Mouse (Mus musculus) midbrain, embryonic 12.5 days (tissue): ENCODE results near the gene Osbpl6. TPM values are rescaled to one million over a fixed set of nuclear protein-coding genes. Genes with fewer than 3 reads are reported as not detected.

Experiments used
- ATAC-seq: fragments of 200-750 bp; cut with Nextera tagmentation; 2 replicates; pipeline ENCODE4 v1.8.0; 2017; ENCODE audit warnings: low read depth, moderate TSS enrichment, moderate library complexity; ENCODE audit not compliant: low FRiP score
- H3K27ac ChIP-seq: fragments of 300-500 bp; sonication (generic); replicated peaks from 2 replicates; pipeline ENCODE4 v1.5.1; 2016; ENCODE audit warnings: mild to moderate bottlenecking
- H3K27me3 ChIP-seq: fragments of 300-500 bp; sonication (generic); 2 replicates; pipeline ENCODE4 v1.6.1; 2016; ENCODE audit warnings: mild to moderate bottlenecking
- H3K36me3 ChIP-seq: fragments of 300-500 bp; sonication (generic); 2 replicates; pipeline ENCODE4 v1.6.1; 2016
- H3K4me1 ChIP-seq: fragments of 300-500 bp; sonication (generic); 2 replicates; pipeline ENCODE4 v1.6.1; 2016
- H3K4me2 ChIP-seq: fragments of 300-500 bp; sonication (generic); replicated peaks from 2 replicates; pipeline ENCODE4 v1.6.1; 2016; ENCODE audit warnings: mild to moderate bottlenecking, moderate library complexity
- H3K4me3 ChIP-seq: fragments of 300-500 bp; sonication (generic); 2 replicates; pipeline ENCODE4 v1.5.1; 2016; ENCODE audit warnings: mild to moderate bottlenecking
- H3K9ac ChIP-seq: fragments of 300-500 bp; sonication (generic); replicated peaks from 2 replicates; pipeline ENCODE4 v1.6.1; 2016; ENCODE audit warnings: mild to moderate bottlenecking, moderate library complexity
- H3K9me3 ChIP-seq: fragments of 300-500 bp; sonication (generic); 2 replicates; pipeline ENCODE4 v1.6.1; 2016; ENCODE audit warnings: mild to moderate bottlenecking
- WGBS: fragments of 180-500 bp; shearing (Covaris S2); methylation state at CpG from one replicate; pipeline ENCODE4 v1.1.7; 2016; 5-methylcytosine and 5-hydroxymethylcytosine counted together
- polyA plus RNA-seq: library from polyadenylated mRNA; unstranded; fragments of >200 nt; fragmentation: Nextera tagmentation; extraction: Ambion mirVana; gene quantifications from 2 replicates; pipeline ENCODE4 v1.2.1, GENCODE M21; 2016

The Osbpl6 gene
- polyA plus RNA-seq, 1 experiment from 2014 or later, result 16.0 TPM

DNA sequence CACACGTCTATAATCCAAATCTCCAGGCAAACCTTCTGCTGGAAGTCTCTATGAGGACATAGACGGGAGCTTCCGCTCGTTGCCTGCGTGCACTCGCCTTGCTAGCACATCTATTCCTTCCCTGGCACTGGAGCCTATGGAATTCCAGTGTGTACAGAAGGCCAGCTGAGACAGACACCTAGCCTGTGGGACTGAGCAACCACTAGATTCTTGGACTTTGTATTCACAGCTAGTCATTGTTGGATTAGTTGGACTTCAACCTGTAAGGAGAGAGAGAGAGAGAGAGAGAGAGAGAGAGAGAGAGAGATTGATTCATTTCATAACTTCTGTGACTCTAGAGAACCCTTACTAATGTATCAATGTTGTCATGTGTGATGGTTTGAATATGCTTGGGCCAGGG, 105.8 kb downstream of the Osbpl6 start:
- Histone ChIP-seq H3K27me3 (no peaks in the 10 kb centered on the region), H3K4me1 (no peaks in the 10 kb centered on the region), H3K9me3 (no peaks in the 10 kb centered on the region), H3K4me2 (no peak overlapping the region), H3K27ac (no peak overlapping the region), H3K4me3 (no peak overlapping the region), H3K36me3 (no peaks in the 10 kb centered on the region), H3K9ac (no peak overlapping the region)
- no peak for ATAC-seq
- 94% methylated on average over 6 of the region's 6 CpGs for WGBS

DNA sequence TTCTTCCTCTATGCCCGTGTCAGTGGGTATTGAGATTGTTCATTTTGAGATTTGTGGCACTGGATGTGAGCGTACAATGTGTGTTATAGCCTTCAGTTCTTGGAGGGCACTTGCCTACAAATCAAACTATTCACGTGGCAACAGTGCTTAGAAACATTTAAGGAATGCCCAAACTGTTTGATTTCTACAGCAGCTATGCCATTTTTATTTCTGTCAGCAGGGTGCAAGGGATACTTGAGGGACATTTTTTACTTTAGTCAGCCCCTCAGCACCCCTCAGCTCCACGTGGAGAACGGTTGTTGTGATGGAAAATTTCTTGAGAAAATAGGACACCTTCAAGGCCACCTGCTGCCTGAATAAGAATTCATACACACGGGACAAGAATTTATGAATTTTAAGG, 106.6 kb downstream of the Osbpl6 start:
- Histone ChIP-seq H3K4me3 (no peak overlapping the region), H3K27me3 (no peaks in the 10 kb centered on the region), H3K36me3 (no peaks in the 10 kb centered on the region), H3K9ac (no peak overlapping the region), H3K9me3 (no peaks in the 10 kb centered on the region), H3K4me1 (no peaks in the 10 kb centered on the region), H3K27ac (no peak overlapping the region), H3K4me2 (no peak overlapping the region)
- WGBS, result 80% methylated on average over 6 of the region's 6 CpGs
- ATAC-seq, result no peak

DNA sequence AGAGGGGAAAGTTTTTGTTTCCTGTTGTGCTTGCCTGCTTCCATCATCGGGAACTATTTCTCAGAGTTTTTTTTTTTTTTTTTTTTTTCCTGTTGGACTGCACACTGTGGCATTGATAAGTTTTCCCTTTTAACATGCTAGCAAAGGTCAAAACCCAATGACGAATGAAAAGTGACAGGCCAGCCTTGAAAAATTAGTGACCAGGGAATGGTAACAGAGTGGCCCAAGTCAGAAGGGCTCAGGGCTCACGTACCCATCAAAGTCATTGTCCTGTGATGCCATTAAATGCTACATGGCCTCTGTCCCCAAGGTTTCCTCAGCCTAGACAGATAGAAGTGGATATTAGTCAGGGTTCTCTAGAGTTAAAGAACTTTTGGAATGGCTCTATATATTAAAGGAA, 107.0 kb downstream of the Osbpl6 start:
- Histone ChIP-seq H3K4me2 (no peak overlapping the region), H3K4me1 (no peaks in the 10 kb centered on the region), H3K27me3 (no peaks in the 10 kb centered on the region), H3K36me3 (no peaks in the 10 kb centered on the region), H3K9ac (no peak overlapping the region), H3K27ac (no peak overlapping the region), H3K9me3 (no peaks in the 10 kb centered on the region), H3K4me3 (no peak overlapping the region)
- WGBS, result 74% methylated on average over 3 of the region's 3 CpGs
- no peak for ATAC-seq

DNA sequence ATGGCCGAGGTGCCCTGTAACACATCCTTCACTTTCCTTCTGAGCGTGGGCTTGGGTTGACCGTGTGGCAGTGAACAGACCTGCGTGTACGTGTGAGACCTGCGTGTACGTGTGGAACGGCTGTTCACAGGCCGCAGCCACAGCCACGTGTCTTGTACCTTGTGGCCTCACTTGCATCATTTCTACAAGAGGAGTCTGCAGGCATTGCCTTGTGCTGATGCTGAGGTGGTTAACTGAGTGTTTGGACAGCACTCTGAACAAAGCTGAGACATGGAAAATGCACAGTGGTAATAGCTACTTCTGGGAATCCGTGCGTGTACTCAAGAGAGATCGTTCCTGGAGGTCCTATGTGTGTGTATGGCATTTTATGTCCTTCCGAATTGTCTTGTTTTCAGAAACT, 111.2 kb downstream of the Osbpl6 start:
- 93% methylated on average over 14 of the region's 14 CpGs for WGBS
- Histone ChIP-seq H3K27me3 (no peaks in the 10 kb centered on the region), H3K9ac (no peak overlapping the region), H3K4me1 (no peaks in the 10 kb centered on the region), H3K9me3 (no peaks in the 10 kb centered on the region), H3K36me3 (no peaks in the 10 kb centered on the region), H3K4me2 (no peak overlapping the region), H3K27ac (no peak overlapping the region), H3K4me3 (no peak overlapping the region)
- no peak for ATAC-seq

DNA sequence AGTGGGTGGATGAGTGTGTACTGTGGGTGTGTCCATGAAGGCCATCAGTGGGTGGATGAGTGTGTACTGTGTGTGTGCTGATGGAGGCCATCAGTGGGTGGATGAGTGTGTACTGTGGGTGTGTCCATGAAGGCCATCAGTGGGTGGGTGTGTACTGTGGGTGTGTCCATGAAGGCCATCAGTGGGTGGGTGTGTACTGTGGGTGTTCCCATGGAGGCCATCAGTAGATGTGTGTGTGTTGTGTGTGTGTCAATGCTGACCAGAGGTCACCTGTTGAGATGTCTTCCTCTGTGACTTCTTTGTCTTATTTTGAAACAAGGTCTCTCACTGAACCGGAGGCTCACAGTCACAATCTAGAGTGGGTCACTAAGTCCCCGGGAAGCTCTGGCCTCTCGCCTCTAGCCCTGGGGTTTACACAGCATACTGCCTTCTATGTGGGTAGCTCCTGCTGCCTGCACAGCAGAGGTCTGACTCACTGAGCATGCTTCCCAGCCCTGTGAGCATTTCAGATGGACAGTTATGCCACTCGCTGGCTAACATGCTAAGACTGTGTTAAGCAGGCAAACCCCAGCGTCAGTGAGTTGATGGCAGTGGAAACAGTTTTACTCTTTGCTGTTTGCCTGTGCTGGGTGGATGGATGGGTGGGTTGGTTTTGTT, 112.2 kb downstream of the Osbpl6 start:
- ATAC-seq, result no peak
- Histone ChIP-seq H3K4me3 (no peak overlapping the region), H3K9ac (no peak overlapping the region), H3K27ac (no peak overlapping the region), H3K36me3 (no peaks in the 10 kb centered on the region), H3K4me2 (no peak overlapping the region), H3K27me3 (no peaks in the 10 kb centered on the region), H3K9me3 (no peaks in the 10 kb centered on the region), H3K4me1 (no peaks in the 10 kb centered on the region)
- WGBS, result 85% methylated on average over 5 of the region's 5 CpGs

DNA sequence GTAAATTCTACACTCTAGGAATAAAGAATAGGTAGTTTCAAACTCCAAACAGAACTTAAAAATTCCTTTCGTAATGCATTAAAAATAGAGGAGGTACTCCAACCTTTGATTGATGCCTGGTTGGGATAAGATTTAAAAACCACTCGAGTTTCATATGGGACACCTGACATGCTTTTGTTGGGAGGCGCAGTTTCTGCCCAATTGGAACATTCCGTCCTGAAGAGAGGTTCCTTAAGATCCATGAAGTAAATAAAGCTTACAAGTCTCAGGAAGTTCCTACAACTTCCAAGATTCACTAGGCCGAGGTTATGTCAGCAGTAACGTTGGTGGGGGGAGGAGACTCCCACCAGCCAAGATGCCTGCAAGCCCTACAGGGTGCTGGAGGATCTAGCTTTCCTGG, 115.3 kb downstream of the Osbpl6 start:
- Histone ChIP-seq H3K4me3 (no peak overlapping the region), H3K27me3 (no peaks in the 10 kb centered on the region), H3K9ac (no peak overlapping the region), H3K9me3 (no peaks in the 10 kb centered on the region), H3K27ac (no peak overlapping the region), H3K4me1 (no peaks in the 10 kb centered on the region; the same call in 1 of the 2 replicates), H3K4me2 (no peak overlapping the region), H3K36me3 (no peaks in the 10 kb centered on the region)
- no peak for ATAC-seq
- 91% methylated on average over 6 of the region's 6 CpGs for WGBS

DNA sequence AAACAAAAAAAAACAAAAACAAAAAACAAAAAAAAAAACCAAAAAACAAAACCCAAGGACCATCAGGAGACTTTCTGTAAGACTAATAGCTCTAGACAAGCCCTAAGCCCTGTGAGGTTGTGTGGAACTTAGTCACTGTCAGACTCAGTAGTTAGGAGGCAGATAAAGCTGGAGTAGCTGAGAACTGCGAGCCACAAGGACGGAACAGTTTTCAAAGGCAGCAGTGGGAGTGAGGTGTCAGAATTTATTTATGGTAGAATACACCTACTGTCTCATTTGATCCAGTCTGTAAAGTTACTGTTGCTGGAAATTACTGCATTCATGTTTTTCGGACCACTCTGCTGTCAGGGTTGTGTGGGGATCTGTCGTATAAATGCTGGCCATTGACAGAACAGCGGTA, 118.1 kb downstream of the Osbpl6 start:
- Histone ChIP-seq H3K4me3 (no peak overlapping the region), H3K9me3 (no peaks in the 10 kb centered on the region), H3K9ac (no peak overlapping the region), H3K27ac (no peak overlapping the region), H3K4me2 (no peak overlapping the region), H3K36me3 (no peaks in the 10 kb centered on the region), H3K27me3 (no peaks in the 10 kb centered on the region), H3K4me1 (no peaks in the 10 kb centered on the region; the same call in 1 of the 2 replicates)
- 72% methylated on average over 5 of the region's 5 CpGs for WGBS
- no peak for ATAC-seq

DNA sequence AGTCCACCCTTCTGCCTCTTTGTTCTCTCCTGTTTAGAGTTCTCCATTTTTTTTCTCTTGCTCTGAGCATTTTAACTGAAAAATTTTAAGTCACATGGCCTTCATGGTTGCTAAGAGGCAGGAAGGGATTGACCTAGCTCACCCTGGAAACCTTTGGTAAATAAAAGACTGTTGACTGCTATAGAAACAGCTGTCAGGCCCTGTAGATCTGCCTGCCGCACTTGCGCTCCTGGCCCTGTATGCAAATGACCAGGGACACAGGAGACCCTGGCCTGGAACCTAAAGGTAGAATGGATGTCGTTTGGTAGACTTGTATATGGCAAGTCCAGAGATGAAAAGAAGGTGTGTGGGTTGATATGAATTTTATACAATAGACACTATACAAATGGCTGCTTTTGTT, 119.3 kb downstream of the Osbpl6 start:
- 21% methylated on average over 3 of the region's 3 CpGs for WGBS
- Histone ChIP-seq H3K9me3 (no peaks in the 10 kb centered on the region), H3K4me2 (no peak overlapping the region), H3K36me3 (no peaks in the 10 kb centered on the region), H3K27me3 (no peaks in the 10 kb centered on the region), H3K27ac (no peak overlapping the region), H3K4me1 (no peaks in the 10 kb centered on the region; the same call in 1 of the 2 replicates), H3K4me3 (no peak overlapping the region), H3K9ac (no peak overlapping the region)
- peak; percentile 62; the same call in 1 of the 2 replicates for ATAC-seq

DNA sequence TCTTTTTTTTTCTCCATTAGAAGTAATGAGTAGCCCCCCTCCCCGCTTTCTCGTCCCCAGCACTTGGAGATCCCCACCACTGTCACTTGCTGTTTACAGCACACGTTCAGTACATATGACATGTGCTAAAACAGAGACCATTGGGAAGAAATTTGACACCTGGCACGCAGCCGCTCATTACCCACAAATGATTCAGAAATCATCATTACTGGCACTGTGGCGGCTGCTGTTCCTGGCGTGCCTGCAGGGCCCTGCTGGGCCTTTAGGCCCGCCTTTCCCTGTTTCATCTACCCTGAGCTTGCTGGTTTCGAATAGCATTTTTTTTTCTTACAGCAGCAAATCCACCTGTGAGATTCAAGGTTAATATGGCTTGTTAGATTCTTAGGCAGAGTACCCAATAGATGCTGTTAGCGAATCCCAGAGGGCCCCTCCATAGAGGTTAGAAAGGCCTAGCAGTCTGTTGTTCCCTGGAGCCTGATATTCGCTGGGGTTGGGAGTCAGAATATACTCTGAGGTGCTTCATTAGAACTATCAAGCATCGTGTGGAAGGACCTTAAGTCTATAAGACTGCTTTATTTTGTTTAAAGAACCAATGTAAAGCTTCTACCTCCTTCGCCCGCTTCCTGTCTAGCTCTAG, 126.3 kb downstream of the Osbpl6 start:
- H3K4me1 ChIP-seq, result peaks cover 22% of the 10 kb centered on the region
- WGBS, result 75% methylated on average over 14 of the region's 14 CpGs
- 0 out of 2 replicates have a peak, but pooled peaks have one; percentile 29 for ATAC-seq
- peak overlapping the region; percentile 35; the same call in 1 of the 2 replicates for H3K27ac ChIP-seq
- H3K27me3 ChIP-seq, result no peaks in the 10 kb centered on the region
- H3K36me3 ChIP-seq, result no peaks in the 10 kb centered on the region
- no peak overlapping the region for H3K4me3 ChIP-seq
- no peaks in the 10 kb centered on the region for H3K9me3 ChIP-seq
- H3K4me2 ChIP-seq, result no peak overlapping the region
- H3K9ac ChIP-seq, result peak overlapping the region; percentile 11; the same call in 1 of the 2 replicates

DNA sequence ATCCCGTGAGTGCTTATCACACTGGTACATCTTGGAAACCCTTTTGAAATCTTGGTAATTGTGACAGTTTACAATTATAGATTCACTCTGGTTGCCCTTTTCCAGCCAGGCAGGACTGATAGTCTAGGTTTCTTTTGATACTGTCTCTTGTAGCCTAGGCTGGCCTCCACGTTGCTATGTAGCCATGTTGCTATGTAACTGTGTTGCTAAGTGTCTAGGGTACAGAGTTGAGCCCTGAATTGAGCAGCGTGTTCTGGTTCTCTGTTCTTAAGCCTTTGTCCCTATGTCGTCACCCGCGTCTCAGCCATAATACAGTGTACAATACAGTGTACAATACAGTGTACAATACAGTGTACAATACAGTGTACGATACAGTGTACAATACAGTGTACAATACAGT, 128.6 kb downstream of the Osbpl6 start:
- Histone ChIP-seq H3K27me3 (no peaks in the 10 kb centered on the region), H3K4me2 (no peak overlapping the region), H3K36me3 (no peaks in the 10 kb centered on the region), H3K27ac (no peak overlapping the region), H3K9ac (no peak overlapping the region), H3K4me1 (peaks cover 26% of the 10 kb centered on the region), H3K9me3 (no peaks in the 10 kb centered on the region), H3K4me3 (no peak overlapping the region)
- WGBS, result 54% methylated on average over 7 of the region's 7 CpGs
- ATAC-seq, result peak; percentile 72

DNA sequence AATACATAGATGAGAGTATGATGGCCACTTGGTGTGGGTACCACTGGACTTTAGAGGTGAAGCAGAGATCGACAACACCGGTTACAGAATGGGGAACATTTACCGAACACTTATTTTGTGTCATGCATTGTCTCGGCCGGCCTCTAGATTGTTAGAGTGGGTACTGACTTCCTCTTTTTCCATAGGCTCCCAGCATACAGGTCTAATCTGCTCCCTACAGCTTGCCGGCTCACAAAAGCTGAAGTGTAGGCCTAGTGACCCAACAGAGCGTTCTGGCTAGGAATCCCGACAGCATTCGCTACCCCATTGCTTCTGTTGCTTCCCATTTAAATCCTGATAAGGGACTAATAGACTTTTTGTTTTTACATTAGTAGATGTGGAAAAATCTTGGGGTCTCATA, 135.6 kb downstream of the Osbpl6 start:
- H3K4me2 ChIP-seq, result no peak overlapping the region
- H3K36me3 ChIP-seq, result no peaks in the 10 kb centered on the region
- ATAC-seq, result no peak
- WGBS, result 88% methylated on average over 9 of the region's 9 CpGs
- H3K9ac ChIP-seq, result no peak overlapping the region
- H3K27me3 ChIP-seq, result no peaks in the 10 kb centered on the region
- peaks cover 4% of the 10 kb centered on the region; the same call in 1 of the 2 replicates for H3K4me1 ChIP-seq
- no peaks in the 10 kb centered on the region for H3K9me3 ChIP-seq
- no peak overlapping the region for H3K4me3 ChIP-seq
- no peak overlapping the region for H3K27ac ChIP-seq

DNA sequence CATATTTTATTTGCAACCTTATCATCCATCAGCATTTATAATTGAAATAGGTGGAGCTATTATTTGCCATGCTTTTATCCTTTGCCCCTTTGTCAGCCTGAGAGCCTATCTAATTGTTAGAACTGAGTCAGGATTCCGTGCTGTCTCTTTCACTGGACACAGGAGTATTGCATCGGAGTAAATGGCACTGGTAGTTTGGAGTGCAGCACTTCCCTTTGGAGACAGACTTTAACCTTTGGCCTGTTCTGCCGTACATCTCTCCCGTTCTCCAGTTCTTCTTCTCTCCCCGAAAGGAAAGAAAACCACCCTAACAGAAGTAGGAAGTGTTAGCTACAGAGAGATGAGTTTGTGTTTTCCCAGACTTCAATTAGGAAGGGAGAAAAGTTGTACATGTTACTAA, 136.6 kb downstream of the Osbpl6 start:
- H3K9ac ChIP-seq, result no peak overlapping the region
- H3K27me3 ChIP-seq, result no peaks in the 10 kb centered on the region
- WGBS, result 78% methylated on average over 5 of the region's 5 CpGs
- no peaks in the 10 kb centered on the region for H3K9me3 ChIP-seq
- H3K4me3 ChIP-seq, result no peak overlapping the region
- H3K4me1 ChIP-seq, result peaks cover 4% of the 10 kb centered on the region; the same call in 1 of the 2 replicates
- H3K4me2 ChIP-seq, result no peak overlapping the region
- no peak overlapping the region for H3K27ac ChIP-seq
- ATAC-seq, result no peak
- no peaks in the 10 kb centered on the region for H3K36me3 ChIP-seq
